Mouse (Mus musculus) limb, embryonic 13.5 days (tissue): ENCODE measurements around the gene Slx4ip. TPM values are rescaled to one million over a fixed set of nuclear protein-coding genes. Genes with fewer than 3 reads are reported as not detected.

ENCODE experiments used
- ATAC-seq: fragments of 200-750 bp; cut with Nextera tagmentation; 2 replicates; pipeline ENCODE4 v1.8.0; 2017; ENCODE audit warnings: low read depth, moderate number of reproducible peaks, moderate TSS enrichment; ENCODE audit not compliant: low FRiP score
- H3K27ac ChIP-seq: fragments of 300-500 bp; sonication (generic); 2 replicates; pipeline ENCODE4 v1.5.1; 2015; ENCODE audit warnings: inconsistent platforms, mild to moderate bottlenecking, moderate library complexity
- H3K27me3 ChIP-seq: fragments of 300-500 bp; sonication (generic); 2 replicates; pipeline ENCODE4 v1.6.1; 2015; ENCODE audit warnings: mild to moderate bottlenecking, inconsistent platforms
- H3K36me3 ChIP-seq: fragments of 300-500 bp; sonication (generic); 2 replicates; pipeline ENCODE4 v1.6.1; 2015; ENCODE audit warnings: inconsistent platforms, mild to moderate bottlenecking, moderate library complexity
- H3K4me1 ChIP-seq: fragments of 300-500 bp; sonication (generic); 2 replicates; pipeline ENCODE4 v1.6.1; 2015; ENCODE audit warnings: inconsistent platforms
- H3K4me2 ChIP-seq: fragments of 300-500 bp; sonication (generic); replicated peaks from 2 replicates; pipeline ENCODE4 v1.6.1; 2015; ENCODE audit warnings: inconsistent platforms, mild to moderate bottlenecking, moderate library complexity
- H3K4me3 ChIP-seq: fragments of 300-500 bp; sonication (generic); 2 replicates; pipeline ENCODE4 v1.5.1; 2015; ENCODE audit warnings: moderate library complexity, mild to moderate bottlenecking, inconsistent platforms
- H3K9ac ChIP-seq: fragments of 300-500 bp; sonication (generic); 2 replicates; pipeline ENCODE4 v1.6.1; 2015; ENCODE audit warnings: mild to moderate bottlenecking, inconsistent platforms
- H3K9me3 ChIP-seq: fragments of 300-500 bp; sonication (generic); 2 replicates; pipeline ENCODE4 v1.6.1; 2016; ENCODE audit warnings: inconsistent platforms
- WGBS: fragments of 180-500 bp; shearing (Covaris S2); methylation state at CpG from one replicate; pipeline ENCODE4 v1.1.7; 2015; 5-methylcytosine and 5-hydroxymethylcytosine counted together
- polyA plus RNA-seq: library from polyadenylated mRNA; unstranded; fragments of >200 nt; fragmentation: Nextera tagmentation; extraction: Ambion mirVana; gene quantifications from 2 replicates; pipeline ENCODE4 v1.2.1, GENCODE M21; 2015

The Slx4ip gene
- polyA plus RNA-seq, 1 experiment from 2014 or later, result 9.2 TPM

DNA sequence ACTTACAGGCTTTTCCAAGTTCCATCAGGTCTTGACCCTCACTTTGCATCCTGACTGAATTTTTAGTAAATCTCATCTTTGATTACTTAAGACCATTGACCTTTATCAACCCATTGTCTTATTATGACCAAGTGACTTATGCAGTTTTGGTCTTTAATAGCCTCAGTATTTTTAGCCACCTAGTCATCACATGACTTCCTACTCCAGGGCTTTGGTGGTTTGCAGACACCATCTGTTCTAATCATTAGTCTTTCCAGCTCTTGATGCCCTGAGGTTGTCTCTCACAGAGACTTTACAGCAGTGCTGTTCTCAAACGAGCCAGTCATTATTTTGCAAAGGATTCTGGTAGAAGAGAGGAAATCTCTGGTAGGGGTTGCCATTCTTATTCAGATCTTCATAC, 121.0 kb downstream of the Slx4ip start:
- no peak for ATAC-seq
- Histone ChIP-seq H3K4me1 (no peaks in the 10 kb centered on the region), H3K9ac (no peak overlapping the region), H3K36me3 (no peaks in the 10 kb centered on the region), H3K4me3 (no peak overlapping the region), H3K4me2 (no peak overlapping the region), H3K9me3 (no peaks in the 10 kb centered on the region), H3K27ac (no peak overlapping the region), H3K27me3 (no peaks in the 10 kb centered on the region)
- WGBS, result 35% methylated on average over 1 of the region's 1 CpGs

DNA sequence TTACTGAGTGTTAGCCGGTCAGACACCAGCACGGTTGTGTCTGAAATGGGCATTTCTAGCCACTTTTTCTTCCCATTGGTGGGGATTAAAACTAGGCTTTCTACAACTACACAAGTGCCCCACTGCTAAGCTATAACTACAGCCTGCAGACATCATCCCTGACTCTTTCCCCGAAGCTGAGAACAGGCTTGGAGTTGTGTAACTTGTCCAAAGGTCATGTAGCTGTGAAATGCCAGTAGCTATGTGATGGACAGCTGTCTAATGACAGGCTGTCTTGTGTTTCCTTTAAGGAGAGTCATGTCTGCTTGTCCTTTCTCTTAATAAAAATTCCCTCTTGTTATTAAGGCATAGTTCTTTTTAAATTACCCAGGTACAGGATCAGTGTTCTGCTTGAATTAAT, 122.1 kb downstream of the Slx4ip start:
- H3K9me3 ChIP-seq, result no peaks in the 10 kb centered on the region
- 77% methylated on average over 3 of the region's 3 CpGs for WGBS
- H3K4me3 ChIP-seq, result no peak overlapping the region
- no peak overlapping the region for H3K9ac ChIP-seq
- ATAC-seq, result no peak
- no peaks in the 10 kb centered on the region for H3K27me3 ChIP-seq
- H3K4me1 ChIP-seq, result 0 out of 2 replicates have a peak, but pooled peaks cover 3% of the 10 kb centered on the region
- no peaks in the 10 kb centered on the region for H3K36me3 ChIP-seq
- H3K27ac ChIP-seq, result no peak overlapping the region
- H3K4me2 ChIP-seq, result no peak overlapping the region

DNA sequence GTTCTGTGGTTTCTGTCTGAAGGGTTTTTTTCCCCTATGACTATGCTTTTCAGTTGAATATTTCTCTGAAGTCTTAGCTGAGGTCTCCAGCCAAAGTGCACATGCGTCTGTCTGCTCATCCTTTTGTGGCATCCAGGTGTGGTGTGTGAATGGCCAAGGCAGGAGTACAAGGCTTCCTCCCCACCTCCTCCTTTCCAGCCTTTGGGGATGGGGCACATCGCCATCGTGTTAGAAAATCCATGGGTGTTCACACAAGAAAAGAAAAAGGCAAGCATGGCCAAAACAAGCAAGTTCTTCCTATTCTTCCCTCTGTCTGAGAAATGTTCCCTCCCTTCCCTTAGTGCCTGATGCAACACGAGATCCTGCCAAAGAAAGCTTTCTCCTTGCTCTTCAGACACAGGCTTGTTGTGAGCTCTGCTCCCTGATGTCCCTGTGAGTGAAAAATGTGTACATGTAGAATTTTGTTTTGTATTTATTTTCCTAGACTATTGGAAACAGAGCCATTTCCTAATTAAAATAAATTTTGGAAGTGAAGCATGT, 122.9 kb downstream of the Slx4ip start:
- H3K9me3 ChIP-seq, result no peaks in the 10 kb centered on the region
- WGBS, result 73% methylated on average over 4 of the region's 4 CpGs
- no peak overlapping the region for H3K4me2 ChIP-seq
- 0 out of 2 replicates have a peak, but pooled peaks cover 3% of the 10 kb centered on the region for H3K4me1 ChIP-seq
- H3K4me3 ChIP-seq, result no peak overlapping the region
- ATAC-seq, result no peak
- no peaks in the 10 kb centered on the region for H3K36me3 ChIP-seq
- no peak overlapping the region for H3K9ac ChIP-seq
- H3K27me3 ChIP-seq, result no peaks in the 10 kb centered on the region
- H3K27ac ChIP-seq, result no peak overlapping the region

DNA sequence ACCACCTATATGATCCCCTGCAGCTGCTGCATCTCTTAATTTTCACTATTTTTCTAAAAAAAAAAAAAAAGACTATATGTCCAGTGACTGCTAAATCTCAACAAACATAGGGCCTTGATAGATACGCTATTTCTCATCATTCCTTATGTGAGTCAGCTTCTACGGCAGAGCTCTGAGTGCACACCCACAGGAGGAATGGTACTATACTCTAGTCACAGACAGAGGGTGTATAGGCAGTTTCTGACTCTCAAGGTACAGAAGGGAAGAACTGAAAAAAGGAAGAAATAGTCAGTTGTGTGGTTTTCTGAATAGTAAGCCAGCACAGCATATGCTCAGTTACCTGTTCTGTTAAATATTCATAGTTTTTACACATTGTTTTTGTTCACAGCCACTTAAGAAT, 123.4 kb downstream of the Slx4ip start:
- H3K27me3 ChIP-seq, result no peaks in the 10 kb centered on the region
- H3K4me3 ChIP-seq, result no peak overlapping the region
- no peaks in the 10 kb centered on the region for H3K36me3 ChIP-seq
- no peak overlapping the region for H3K9ac ChIP-seq
- H3K4me1 ChIP-seq, result 0 out of 2 replicates have a peak, but pooled peaks cover 3% of the 10 kb centered on the region
- H3K27ac ChIP-seq, result no peak overlapping the region
- H3K9me3 ChIP-seq, result no peaks in the 10 kb centered on the region
- 74% methylated on average over 2 of the region's 2 CpGs for WGBS
- H3K4me2 ChIP-seq, result no peak overlapping the region
- ATAC-seq, result no peak

DNA sequence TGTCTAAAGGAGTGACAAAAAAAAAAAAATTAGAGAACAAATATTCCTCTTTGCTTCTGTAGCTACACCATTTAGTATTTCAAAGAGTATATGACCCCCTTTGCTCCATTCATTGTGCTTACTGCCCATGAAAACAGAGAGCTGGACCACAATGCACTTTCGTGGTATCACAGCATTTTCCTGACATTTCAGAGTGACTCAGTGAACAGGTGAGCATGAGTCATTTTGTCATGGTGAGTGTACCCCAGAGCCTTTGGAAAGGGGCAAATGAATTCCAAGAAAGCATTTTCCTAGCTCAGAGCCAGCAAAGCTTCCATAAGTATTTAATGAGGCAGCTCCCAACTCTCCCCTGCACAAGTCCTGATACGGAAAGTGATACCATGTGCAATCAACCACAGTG, 153.1 kb downstream of the Slx4ip start:
- H3K27me3 ChIP-seq, result no peaks in the 10 kb centered on the region
- no peak overlapping the region for H3K27ac ChIP-seq
- no peak for ATAC-seq
- no peaks in the 10 kb centered on the region for H3K36me3 ChIP-seq
- 83% methylated on average over 2 of the region's 2 CpGs for WGBS
- H3K9me3 ChIP-seq, result no peaks in the 10 kb centered on the region
- no peaks in the 10 kb centered on the region for H3K4me1 ChIP-seq
- H3K9ac ChIP-seq, result no peak overlapping the region
- no peak overlapping the region for H3K4me3 ChIP-seq
- H3K4me2 ChIP-seq, result no peak overlapping the region

DNA sequence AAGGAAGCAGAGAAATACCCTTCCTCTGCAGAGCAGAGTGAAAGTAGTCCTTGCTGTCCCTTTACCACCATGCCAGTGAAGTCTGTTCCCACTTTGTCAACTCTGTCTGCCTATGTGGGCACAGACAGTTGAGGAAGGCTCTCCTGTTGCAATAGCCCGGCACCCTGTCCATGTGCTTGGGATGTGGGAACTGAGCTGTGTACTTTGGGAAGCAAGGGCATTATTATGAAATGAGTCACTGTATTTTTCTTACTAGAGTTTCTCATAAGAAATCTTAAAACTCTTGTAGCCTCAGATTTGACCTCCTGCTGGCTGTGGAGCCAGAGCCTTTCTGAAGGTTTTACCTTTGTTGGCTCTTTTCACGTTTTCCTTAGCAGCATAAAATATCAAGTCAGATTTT, 158.3 kb downstream of the Slx4ip start:
- ATAC-seq, result no peak
- H3K27me3 ChIP-seq, result no peaks in the 10 kb centered on the region
- no peak overlapping the region for H3K4me3 ChIP-seq
- H3K4me1 ChIP-seq, result no peaks in the 10 kb centered on the region
- no peak overlapping the region for H3K27ac ChIP-seq
- H3K9ac ChIP-seq, result no peak overlapping the region
- H3K36me3 ChIP-seq, result no peaks in the 10 kb centered on the region
- H3K9me3 ChIP-seq, result no peaks in the 10 kb centered on the region
- 52% methylated on average over 2 of the region's 2 CpGs for WGBS
- H3K4me2 ChIP-seq, result no peak overlapping the region

DNA sequence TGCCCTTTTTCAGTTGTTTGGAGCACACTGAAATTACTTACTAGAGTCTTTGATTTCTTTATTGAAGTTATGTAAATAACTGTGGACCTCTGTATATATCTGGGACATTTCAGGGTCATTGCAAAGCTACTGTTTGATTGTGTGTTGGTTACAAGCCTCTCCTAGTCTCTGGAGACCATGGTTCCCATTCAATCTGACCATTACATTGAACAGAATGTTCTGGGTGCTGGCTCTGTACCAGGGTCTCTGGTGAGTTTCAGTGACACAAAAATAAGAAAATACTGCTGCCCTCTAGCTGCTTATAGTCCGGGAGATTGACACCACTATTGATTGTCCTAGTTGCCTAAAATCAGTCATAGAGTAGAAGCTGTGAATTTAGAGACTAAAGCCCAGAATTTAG, 158.9 kb downstream of the Slx4ip start:
- Histone ChIP-seq H3K4me3 (no peak overlapping the region), H3K4me1 (no peaks in the 10 kb centered on the region), H3K4me2 (no peak overlapping the region), H3K9me3 (no peaks in the 10 kb centered on the region), H3K9ac (no peak overlapping the region), H3K36me3 (no peaks in the 10 kb centered on the region), H3K27me3 (no peaks in the 10 kb centered on the region), H3K27ac (no peak overlapping the region)
- WGBS, result 81% methylated on average over 1 of the region's 1 CpGs
- ATAC-seq, result no peak

DNA sequence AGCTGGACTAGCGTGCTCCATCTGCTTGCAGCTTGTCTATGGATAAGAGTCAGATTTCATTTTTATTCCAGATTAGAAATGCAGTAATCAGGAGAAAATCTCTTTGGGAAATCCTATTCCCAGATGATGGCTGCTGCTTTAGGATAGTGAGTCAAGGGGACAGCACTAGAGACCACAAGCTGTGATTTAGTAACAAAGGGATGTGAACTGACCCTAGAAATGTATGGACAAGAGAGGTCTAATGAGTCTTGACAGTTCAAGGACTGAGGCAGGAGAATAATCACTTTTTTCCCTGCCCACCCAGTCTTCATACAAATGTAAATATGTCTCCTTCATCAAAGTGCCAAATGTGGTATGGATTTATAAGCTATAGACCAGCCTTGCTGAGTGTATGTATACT, 172.8 kb downstream of the Slx4ip start:
- Histone ChIP-seq H3K4me1 (no peaks in the 10 kb centered on the region), H3K36me3 (peaks cover 7% of the 10 kb centered on the region; the same call in 1 of the 2 replicates), H3K9ac (no peak overlapping the region), H3K27ac (no peak overlapping the region), H3K4me2 (no peak overlapping the region), H3K4me3 (no peak overlapping the region), H3K9me3 (no peaks in the 10 kb centered on the region), H3K27me3 (no peaks in the 10 kb centered on the region)
- no peak for ATAC-seq
- WGBS, result 89% methylated on average over 1 of the region's 1 CpGs

DNA sequence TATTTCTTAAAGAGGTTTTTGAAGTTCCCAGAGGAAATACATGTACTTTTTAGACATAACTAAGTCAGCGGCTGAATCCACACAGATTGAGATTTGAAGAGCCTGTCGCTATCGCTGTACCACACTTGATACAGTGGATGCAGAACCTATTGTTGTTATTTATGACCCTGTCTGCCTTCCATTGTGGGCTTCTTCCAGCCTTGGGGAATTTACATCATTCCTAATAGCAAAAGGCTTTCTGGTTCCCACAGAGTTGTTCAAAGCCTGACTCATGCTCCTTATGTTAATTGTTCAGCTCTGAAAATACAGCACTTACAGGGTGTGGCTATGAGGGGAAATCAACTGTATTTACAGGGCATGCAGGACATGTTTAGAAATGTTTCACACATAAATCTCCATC, 173.5 kb downstream of the Slx4ip start:
- Histone ChIP-seq H3K9ac (no peak overlapping the region), H3K4me2 (no peak overlapping the region), H3K9me3 (no peaks in the 10 kb centered on the region), H3K36me3 (peaks cover 7% of the 10 kb centered on the region; the same call in 1 of the 2 replicates), H3K27ac (no peak overlapping the region), H3K4me1 (no peaks in the 10 kb centered on the region), H3K4me3 (no peak overlapping the region), H3K27me3 (no peaks in the 10 kb centered on the region)
- ATAC-seq, result no peak
- 80% methylated on average over 3 of the region's 3 CpGs for WGBS

DNA sequence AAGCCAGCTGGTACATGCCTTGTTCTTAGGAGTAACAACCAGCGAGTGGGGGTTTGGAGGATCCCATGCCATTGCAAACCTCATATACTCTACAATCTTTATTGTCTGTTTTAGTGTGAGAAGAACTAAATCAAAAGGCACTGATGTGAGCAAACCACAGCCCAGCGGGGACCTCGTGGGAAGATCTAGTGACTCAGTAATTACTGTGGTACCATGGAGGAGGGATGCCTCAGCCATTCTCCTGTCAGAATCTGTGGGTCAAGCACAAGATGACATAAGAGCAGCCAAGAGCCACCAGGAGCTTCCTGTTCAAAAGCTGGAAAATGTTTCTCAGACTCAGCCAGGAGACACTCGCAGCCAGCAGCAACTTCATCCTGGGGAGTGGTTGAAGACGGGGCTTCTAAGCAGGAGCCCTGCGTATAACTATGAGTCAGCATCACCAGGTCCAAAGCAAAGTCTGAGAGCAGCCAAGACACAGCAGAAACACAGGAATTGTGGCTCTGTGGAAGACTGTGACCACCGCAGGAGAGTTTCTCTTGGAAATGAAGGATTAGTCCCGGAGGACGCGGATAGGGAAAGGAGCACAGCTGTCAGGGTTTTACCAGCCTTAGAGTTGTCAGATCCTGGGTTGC, 176.6 kb downstream of the Slx4ip start:
- H3K4me1 ChIP-seq, result no peaks in the 10 kb centered on the region
- H3K27ac ChIP-seq, result no peak overlapping the region
- no peaks in the 10 kb centered on the region for H3K27me3 ChIP-seq
- no peak for ATAC-seq
- H3K4me2 ChIP-seq, result no peak overlapping the region
- no peak overlapping the region for H3K9ac ChIP-seq
- H3K4me3 ChIP-seq, result no peak overlapping the region
- no peaks in the 10 kb centered on the region for H3K9me3 ChIP-seq
- WGBS, result 85% methylated on average over 10 of the region's 10 CpGs
- H3K36me3 ChIP-seq, result peaks cover 7% of the 10 kb centered on the region; the same call in 1 of the 2 replicates

DNA sequence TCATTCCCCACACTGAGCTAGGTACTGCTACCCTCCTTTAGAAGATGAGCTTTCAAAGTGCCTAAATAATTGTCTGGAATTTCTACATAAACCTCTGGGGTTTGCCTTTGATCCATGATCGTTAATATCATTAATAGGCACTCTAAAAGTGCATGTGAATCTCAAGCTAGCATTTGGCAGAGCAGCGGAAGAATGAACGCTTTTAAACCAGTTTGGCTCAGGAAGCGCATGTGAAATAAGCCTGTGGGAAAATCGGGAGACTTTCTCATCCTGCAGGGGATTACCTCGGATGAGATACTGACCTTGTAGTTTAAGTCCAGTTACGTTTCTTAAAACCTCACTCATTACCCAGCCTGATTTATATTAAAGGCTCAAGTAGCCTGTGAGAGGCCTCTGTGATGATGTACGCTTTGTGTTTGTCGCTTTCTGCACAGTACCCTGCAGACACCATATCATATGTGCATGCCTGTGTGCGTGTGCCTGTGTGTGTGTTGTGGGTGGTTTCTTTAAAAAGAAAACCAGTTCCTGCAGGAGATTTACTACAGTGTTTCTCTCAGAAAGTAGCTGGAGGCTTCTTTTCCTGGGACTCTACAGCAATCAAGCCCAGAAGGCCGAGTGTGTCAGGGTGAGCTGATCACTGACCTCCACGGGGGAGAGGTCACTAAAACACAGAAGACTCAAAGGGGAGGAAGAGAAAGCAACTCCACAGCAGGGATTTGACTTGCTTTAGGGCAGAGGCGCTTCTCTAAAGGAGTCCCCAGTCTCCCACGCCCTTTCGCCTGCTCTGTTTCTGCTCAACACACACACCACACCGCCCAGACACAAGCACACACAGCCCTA, 182.7 kb downstream of the Slx4ip start:
- 33% methylated on average over 16 of the region's 16 CpGs for WGBS

DNA sequence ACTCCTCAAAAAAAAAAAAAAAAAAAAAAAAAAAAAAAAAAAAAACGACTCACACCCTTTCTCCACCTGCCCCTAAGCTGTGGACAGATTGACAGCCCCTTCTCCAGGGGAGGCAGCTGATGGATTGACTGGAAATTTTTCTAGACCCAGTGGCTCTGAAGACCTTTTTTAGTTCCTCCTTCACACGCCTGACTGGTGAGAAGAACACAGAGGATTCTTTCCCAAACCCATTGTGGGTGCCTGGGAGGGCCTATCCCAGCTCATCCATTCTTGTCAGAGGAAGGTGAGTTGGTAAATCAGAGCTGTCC, 183.2 kb downstream of the Slx4ip start:
- Histone ChIP-seq H3K27ac (no peak overlapping the region), H3K9ac (no peak overlapping the region), H3K4me3 (no peak overlapping the region), H3K9me3 (no peaks in the 10 kb centered on the region), H3K4me1 (peaks cover 18% of the 10 kb centered on the region), H3K36me3 (no peaks in the 10 kb centered on the region), H3K27me3 (no peaks in the 10 kb centered on the region), H3K4me2 (no peak overlapping the region)
- WGBS, result 44% methylated on average over 2 of the region's 2 CpGs
- ATAC-seq, result no peak

More for the DNA sequence above, 182.7 kb downstream of the Slx4ip start:
- no peaks in the 10 kb centered on the region for H3K36me3 ChIP-seq
- no peaks in the 10 kb centered on the region for H3K27me3 ChIP-seq
- H3K27ac ChIP-seq, result no peak overlapping the region
- no peaks in the 10 kb centered on the region for H3K9me3 ChIP-seq
- ATAC-seq, result no peak
- H3K4me2 ChIP-seq, result no peak overlapping the region
- no peak overlapping the region for H3K9ac ChIP-seq
- peaks cover 12% of the 10 kb centered on the region for H3K4me1 ChIP-seq
- H3K4me3 ChIP-seq, result no peak overlapping the region
